Mouse (Mus musculus) myocyte (in vitro differentiated cells): ENCODE data around the gene Slc16a8. TPM values are rescaled to one million over a fixed set of nuclear protein-coding genes. Genes with fewer than 3 reads are reported as not detected.

Source experiments
- H3K27me3 ChIP-seq: one replicate; pipeline ENCODE4 v1.6.1; 2011; ENCODE audit not compliant: control insufficient read depth, insufficient read depth, insufficient read length
- H3K36me3 ChIP-seq: one replicate; pipeline ENCODE4 v1.6.1; 2011; ENCODE audit not compliant: control insufficient read depth, insufficient read depth
- H3K4me2 ChIP-seq: one replicate; pipeline ENCODE4 v1.6.1; 2011; ENCODE audit warnings: low read depth, control low read depth
- H3K4me3 ChIP-seq: one replicate; pipeline ENCODE4 v1.5.1; 2011; ENCODE audit warnings: mild to moderate bottlenecking, control low read depth, moderate library complexity
- H3K79me2 ChIP-seq: one replicate; pipeline ENCODE4 v1.6.1; 2011; ENCODE audit not compliant: control insufficient read depth, insufficient read depth
- H3ac ChIP-seq: one replicate; pipeline ENCODE4 v1.6.1; 2011; ENCODE audit not compliant: control insufficient read depth, insufficient read length
- CEBPB ChIP-seq: IDR thresholded peaks from 2 replicates; pipeline ENCODE4 v1.6.1; 2011; ENCODE audit warnings: mild to moderate bottlenecking, moderate library complexity; ENCODE audit not compliant: poor library complexity, insufficient read depth, severe bottlenecking
- E2F4 ChIP-seq: IDR thresholded peaks from one replicate; pipeline ENCODE4 v1.6.1; 2011; ENCODE audit warnings: mild to moderate bottlenecking, control low read depth, moderate library complexity; ENCODE audit not compliant: insufficient read depth
- MAX ChIP-seq: IDR thresholded peaks from one replicate; pipeline ENCODE4 v1.6.1; 2011; ENCODE audit warnings: low read depth, mild to moderate bottlenecking, control low read depth
- MYOD1 ChIP-seq, 3 experiments: IDR thresholded peaks; one replicate each; pipeline ENCODE4 v1.6.1; 2011; ENCODE audit warnings: control low read depth in 2 of 3, low read depth in 2 of 3, mild to moderate bottlenecking in 2 of 3, moderate library complexity in 1 of 3; ENCODE audit not compliant: insufficient read length in 2 of 3, control insufficient read depth in 1 of 3
- MYOG ChIP-seq, 3 experiments: IDR thresholded peaks; one replicate each; pipeline ENCODE4 v1.6.1; 2011; ENCODE audit warnings: control low read depth in 2 of 3, low read depth in 2 of 3, mild to moderate bottlenecking in 2 of 3; ENCODE audit not compliant: insufficient read length in 2 of 3, control insufficient read depth in 1 of 3, insufficient read depth in 1 of 3
- POLR2A ChIP-seq: IDR thresholded peaks from one replicate; pipeline ENCODE4 v1.6.1; 2011; ENCODE audit warnings: low read depth, mild to moderate bottlenecking, control low read depth, moderate library complexity; ENCODE audit not compliant: insufficient read length
- POLR2AphosphoS2 ChIP-seq: IDR thresholded peaks from one replicate; pipeline ENCODE4 v1.6.1; 2011; ENCODE audit warnings: low read depth, control low read depth; ENCODE audit not compliant: insufficient read length
- REST ChIP-seq: IDR thresholded peaks from one replicate; pipeline ENCODE4 v1.6.1; 2011; ENCODE audit warnings: mild to moderate bottlenecking, control low read depth, moderate library complexity; ENCODE audit not compliant: insufficient read depth, insufficient read length
- SRF ChIP-seq: IDR thresholded peaks from one replicate; pipeline ENCODE4 v1.6.1; 2011; ENCODE audit warnings: low read depth; ENCODE audit not compliant: control insufficient read depth, insufficient read length
- TCF12 ChIP-seq: IDR thresholded peaks from one replicate; pipeline ENCODE4 v1.6.1; 2011; ENCODE audit warnings: mild to moderate bottlenecking, control low read depth; ENCODE audit not compliant: poor library complexity, insufficient read depth, severe bottlenecking
- TCF3 ChIP-seq: IDR thresholded peaks from one replicate; pipeline ENCODE4 v1.6.1; 2011; ENCODE audit warnings: low read depth, control low read depth; ENCODE audit not compliant: insufficient read length
- USF1 ChIP-seq: IDR thresholded peaks from one replicate; pipeline ENCODE4 v1.6.1; 2011; ENCODE audit warnings: low read depth, mild to moderate bottlenecking, control low read depth, moderate library complexity
- polyA plus RNA-seq: library from polyadenylated mRNA; unstranded; fragments of >200 nt; fragmentation: generic; extraction: Trizol; gene quantifications from one replicate; pipeline ENCODE4 v1.2.1, GENCODE M21; 2012; ENCODE audit warnings: missing spikeins

The Slc16a8 gene
- polyA plus RNA-seq, 1 experiment = 0.25 TPM

GRCm38 (mm10) chr15:79290340-79290739, 35.8 kb upstream of the Slc16a8 start:
- Histone ChIP-seq H3K27me3 (no peaks in the 10 kb centered on the region), H3K79me2 (no peaks in the 10 kb centered on the region), H3K4me3 (no peak overlapping the region), H3K4me2 (no peak overlapping the region), H3K36me3 (peaks cover 8% of the 10 kb centered on the region), H3ac (no peak overlapping the region)
- TF ChIP-seq REST = no peak
- TF ChIP-seq USF1 = no peak
- TF ChIP-seq TCF3 = no peak
- no peak for TF ChIP-seq POLR2A
- TF ChIP-seq TCF12 = no peak
- no peak for TF ChIP-seq POLR2AphosphoS2
- TF ChIP-seq E2F4 = no peak
- TF ChIP-seq MYOD1 (IDR thresholded peaks at IDR 0.05; ENCODE audit: control insufficient read depth in 1 of 3, insufficient read length in 2 of 3, low read depth in 2 of 3) = no peak

GRCm38 (mm10) chr15:79289441-79289840, 34.9 kb upstream of the Slc16a8 start:
- Histone ChIP-seq H3K79me2 (no peaks in the 10 kb centered on the region), H3K4me2 (no peak overlapping the region), H3ac (no peak overlapping the region), H3K36me3 (peaks cover 8% of the 10 kb centered on the region), H3K27me3 (no peaks in the 10 kb centered on the region), H3K4me3 (no peak overlapping the region)
- TF ChIP-seq MYOG (IDR thresholded peaks at IDR 0.05; ENCODE audit: control insufficient read depth in 1 of 3, insufficient read depth in 1 of 3, insufficient read length in 2 of 3, low read depth in 2 of 3) (no peak), MAX (no peak), POLR2A (no peak), REST (no peak), POLR2AphosphoS2 (no peak), TCF12 (no peak), MYOD1 (IDR thresholded peaks at IDR 0.05; ENCODE audit: control insufficient read depth in 1 of 3, insufficient read length in 2 of 3, low read depth in 2 of 3) (no peak), CEBPB (no peak), E2F4 (no peak), USF1 (no peak), SRF (no peak), TCF3 (no peak)

GRCm38 (mm10) chr15:79288387-79288786, 33.8 kb upstream of the Slc16a8 start:
- Histone ChIP-seq H3K27me3 (peaks cover under 1% of the 10 kb centered on the region), H3ac (no peak overlapping the region), H3K4me2 (no peak overlapping the region), H3K36me3 (peaks cover 8% of the 10 kb centered on the region), H3K4me3 (no peak overlapping the region), H3K79me2 (no peaks in the 10 kb centered on the region)
- TF ChIP-seq POLR2A (no peak), MYOD1 (IDR thresholded peaks at IDR 0.05; ENCODE audit: control insufficient read depth in 1 of 3, insufficient read length in 2 of 3, low read depth in 2 of 3) (no peak), MAX (no peak), USF1 (no peak), REST (no peak), CEBPB (no peak), TCF12 (no peak), POLR2AphosphoS2 (no peak), MYOG (IDR thresholded peaks at IDR 0.05; ENCODE audit: control insufficient read depth in 1 of 3, insufficient read depth in 1 of 3, insufficient read length in 2 of 3, low read depth in 2 of 3) (no peak), SRF (no peak), E2F4 (no peak)

GRCm38 (mm10) chr15:79287091-79287490, 32.5 kb upstream of the Slc16a8 start:
- Histone ChIP-seq H3K27me3 (peaks cover 4% of the 10 kb centered on the region), H3K36me3 (peaks cover 8% of the 10 kb centered on the region), H3ac (no peak overlapping the region), H3K79me2 (no peaks in the 10 kb centered on the region), H3K4me3 (no peak overlapping the region), H3K4me2 (no peak overlapping the region)
- TF ChIP-seq MAX (no peak), POLR2AphosphoS2 (no peak), SRF (no peak), CEBPB (no peak), MYOD1 (IDR thresholded peaks at IDR 0.05; ENCODE audit: control insufficient read depth in 1 of 3, insufficient read length in 2 of 3, low read depth in 2 of 3) (no peak), TCF12 (no peak)

GRCm38 (mm10) chr15:79286141-79286540, 31.6 kb upstream of the Slc16a8 start:
- peaks cover 4% of the 10 kb centered on the region for H3K27me3 ChIP-seq
- H3K4me3 ChIP-seq = no peak overlapping the region
- no peak overlapping the region for H3K4me2 ChIP-seq
- no peaks in the 10 kb centered on the region for H3K79me2 ChIP-seq
- no peak overlapping the region for H3ac ChIP-seq
- no peak for TF ChIP-seq USF1
- TF ChIP-seq MYOG (IDR thresholded peaks at IDR 0.05; ENCODE audit: control insufficient read depth in 1 of 3, insufficient read depth in 1 of 3, insufficient read length in 2 of 3, low read depth in 2 of 3) = no peak
- no peak for TF ChIP-seq REST
- H3K36me3 ChIP-seq = peaks cover 8% of the 10 kb centered on the region
